Mouse (Mus musculus): ENCODE data around the gene Mtpn.

DNA sequence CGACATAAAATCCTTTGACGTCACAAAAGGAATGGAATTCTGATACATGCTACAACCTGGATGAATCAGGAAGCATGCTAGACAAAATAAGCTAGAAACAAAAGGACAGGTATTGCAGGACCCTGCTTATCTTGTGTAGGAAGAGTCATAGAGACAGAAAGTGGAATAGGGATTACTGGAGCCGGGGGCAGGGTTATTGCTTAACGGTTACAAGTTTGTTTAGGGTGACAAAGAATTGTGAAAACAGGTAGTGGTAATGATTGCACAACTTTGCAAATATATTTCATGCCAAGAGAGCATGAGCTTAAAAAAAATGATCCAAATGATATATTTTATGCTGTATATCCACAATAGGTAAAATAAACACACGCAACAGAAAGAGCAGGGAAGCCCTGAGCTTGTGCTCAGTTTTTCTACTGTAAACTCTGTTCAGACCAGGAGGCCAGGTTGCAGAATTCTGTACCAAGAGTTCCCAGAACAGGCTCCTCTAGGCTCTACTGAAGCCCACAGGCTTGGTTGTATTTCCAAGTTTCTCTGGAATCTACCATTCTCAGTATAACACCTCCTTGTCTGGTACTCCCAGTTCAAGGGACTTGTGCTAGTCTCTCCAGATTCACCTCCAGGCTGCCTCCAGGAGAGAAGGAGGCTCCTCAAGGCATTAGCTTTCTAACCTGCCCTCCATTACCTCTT lies 39.6 kb downstream of the Mtpn start:
- TF ChIP-seq CTCF (IDR thresholded peaks at IDR 0.05; ENCODE audit: extremely low read depth, insufficient read depth, insufficient read length, insufficient replicate concordance) = no peak
- no peak for TF ChIP-seq POLR2A (IDR thresholded peaks at IDR 0.05; ENCODE audit: low read depth, low read length)

Measured in spleen, adult 2 months (tissue).